Mouse (Mus musculus) CH12.LX (cell line): ENCODE results near the gene Kdm7a. TPM values are rescaled to one million over a fixed set of nuclear protein-coding genes. Genes with fewer than 3 reads are reported as not detected.
A peak's percentile ranks its signal among the peaks of the same experiment; 100 is the strongest.

Experiments
- DNase-seq: peaks from one replicate; pipeline ENCODE4 v3.0.0-alpha.2; 2013; ENCODE audit errors: extremely low read depth
- H3K27ac ChIP-seq: 2 replicates; pipeline ENCODE4 v1.5.1; 2012; ENCODE audit warnings: low read depth, mild to moderate bottlenecking, control low read depth, moderate library complexity; ENCODE audit not compliant: insufficient read depth
- H3K27me3 ChIP-seq: replicated peaks from 2 replicates; pipeline ENCODE3; 2012; ENCODE audit warnings: inconsistent platforms
- H3K36me3 ChIP-seq, 2 experiments: replicated peaks in 1 of 2; 2 replicates each; pipeline versions ENCODE3 to v1.6.1; 2012; ENCODE audit warnings: inconsistent platforms in 1 of 2, low read length in 1 of 2, mild to moderate bottlenecking in 1 of 2, mixed read lengths in 1 of 2, moderate library complexity in 1 of 2; ENCODE audit not compliant: control insufficient read depth in 1 of 2, insufficient read depth in 1 of 2
- H3K4me1 ChIP-seq, 2 experiments: 2 replicates each; pipeline ENCODE4 v1.6.1; 2012; ENCODE audit warnings: inconsistent platforms in 1 of 2, moderate library complexity in 1 of 2; ENCODE audit not compliant: insufficient read depth in 2 of 2, control insufficient read depth in 1 of 2
- H3K4me2 ChIP-seq: 2 replicates; pipeline ENCODE4 v1.6.1; 2012; ENCODE audit warnings: low read depth, mild to moderate bottlenecking, control low read depth; ENCODE audit not compliant: poor library complexity, insufficient read depth, severe bottlenecking
- H3K4me3 ChIP-seq, 3 experiments: fragments of 150-350 bp in 1 of 3; sonication (generic) in 1 of 3; replicated peaks in 1 of 3; 2 replicates each; pipeline versions ENCODE3 to v1.5.1; 2011 to 2012; ENCODE audit warnings: low read depth in 2 of 3, low read length in 2 of 3, mild to moderate bottlenecking in 2 of 3, moderate library complexity in 2 of 3, control low read depth in 1 of 3, improper control_type of control experiment in 1 of 3, inconsistent platforms in 1 of 3, mixed read lengths in 1 of 3; ENCODE audit not compliant: poor library complexity in 1 of 3
- H3K79me2 ChIP-seq: replicated peaks from 2 replicates; pipeline ENCODE4 v1.6.1; 2012; ENCODE audit warnings: mild to moderate bottlenecking, moderate library complexity; ENCODE audit not compliant: control insufficient read depth, poor library complexity, insufficient read depth, severe bottlenecking; ENCODE audit errors: extremely low read depth
- H3K9ac ChIP-seq: 2 replicates; pipeline ENCODE4 v1.6.1; 2012; ENCODE audit warnings: low read depth, mild to moderate bottlenecking, control low read depth, moderate library complexity; ENCODE audit not compliant: insufficient read depth
- H3K9me3 ChIP-seq: replicated peaks from 2 replicates; pipeline ENCODE3; 2012; ENCODE audit warnings: low read length, inconsistent platforms, mixed read lengths
- CHD1 ChIP-seq: IDR thresholded peaks from 2 replicates; pipeline ENCODE4 v1.6.1; 2012; ENCODE audit warnings: low read depth, low read length, improper control_type of control experiment, inconsistent platforms
- CHD2 ChIP-seq: IDR thresholded peaks from 2 replicates; pipeline ENCODE4 v1.6.1; 2011; ENCODE audit warnings: low read length, improper control_type of control experiment
- E2F4 ChIP-seq: IDR thresholded peaks from 2 replicates; pipeline ENCODE4 v1.6.1; 2011; ENCODE audit warnings: low read depth, low read length, improper control_type of control experiment; ENCODE audit not compliant: insufficient replicate concordance
- ELF1 ChIP-seq: IDR thresholded peaks from 2 replicates; pipeline ENCODE4 v1.6.1; 2014; ENCODE audit warnings: low read depth, mild to moderate bottlenecking, inconsistent platforms, low read length, improper control_type of control experiment
- EP300 ChIP-seq: IDR thresholded peaks from 2 replicates; pipeline ENCODE4 v1.6.1; 2011; ENCODE audit warnings: low read length, improper control_type of control experiment
- ETS1 ChIP-seq: conservative IDR thresholded peaks from 2 replicates; pipeline ENCODE4 v1.6.1; 2012; ENCODE audit warnings: low read depth, mild to moderate bottlenecking, inconsistent platforms, low read length, improper control_type of control experiment, moderate library complexity
- HCFC1 ChIP-seq: IDR thresholded peaks from 2 replicates; pipeline ENCODE4 v1.6.1; 2012; ENCODE audit warnings: low read depth, mild to moderate bottlenecking, inconsistent platforms, low read length, improper control_type of control experiment
- IRF4 ChIP-seq: IDR thresholded peaks from 2 replicates; pipeline ENCODE4 v1.6.1; 2014; ENCODE audit warnings: low read depth, mild to moderate bottlenecking, inconsistent platforms, low read length, improper control_type of control experiment
- JUN ChIP-seq: IDR thresholded peaks from 2 replicates; pipeline ENCODE4 v1.6.1; 2011; ENCODE audit warnings: low read depth, mild to moderate bottlenecking, low read length, improper control_type of control experiment, moderate library complexity; ENCODE audit not compliant: insufficient read depth
- MAFK ChIP-seq: IDR thresholded peaks from 2 replicates; pipeline ENCODE4 v1.6.1; 2011; ENCODE audit warnings: low read length, improper control_type of control experiment; ENCODE audit not compliant: insufficient replicate concordance
- MXI1 ChIP-seq: IDR thresholded peaks from 2 replicates; pipeline ENCODE4 v1.6.1; 2011; ENCODE audit warnings: mild to moderate bottlenecking, low read depth, low read length, improper control_type of control experiment
- MYC ChIP-seq: IDR thresholded peaks from 2 replicates; pipeline ENCODE4 v1.6.1; 2011; ENCODE audit warnings: low read depth, mild to moderate bottlenecking, improper control_type of control experiment, low read length
- NRF1 ChIP-seq: IDR thresholded peaks from 2 replicates; pipeline ENCODE4 v1.6.1; 2014; ENCODE audit warnings: low read depth, mild to moderate bottlenecking, inconsistent platforms, low read length, improper control_type of control experiment, moderate library complexity
- PAX5 ChIP-seq: IDR thresholded peaks from 2 replicates; pipeline ENCODE4 v1.6.1; 2012; ENCODE audit warnings: low read length, inconsistent platforms, mixed read lengths
- POLR2A ChIP-seq: IDR thresholded peaks from 2 replicates; pipeline ENCODE4 v1.6.1; 2011; ENCODE audit warnings: low read depth, mild to moderate bottlenecking, improper control_type of control experiment, low read length
- RCOR1 ChIP-seq: conservative IDR thresholded peaks from 2 replicates; pipeline ENCODE4 v1.6.1; 2012; ENCODE audit warnings: low read depth, mild to moderate bottlenecking, inconsistent platforms, low read length, improper control_type of control experiment
- SMC3 ChIP-seq: IDR thresholded peaks from 2 replicates; pipeline ENCODE4 v1.6.1; 2011; ENCODE audit warnings: low read depth, low read length, improper control_type of control experiment
- TCF12 ChIP-seq: IDR thresholded peaks from 2 replicates; pipeline ENCODE4 v1.6.1; 2014; ENCODE audit warnings: low read depth, mild to moderate bottlenecking, inconsistent platforms, low read length, improper control_type of control experiment
- UBTF ChIP-seq: IDR thresholded peaks from 2 replicates; pipeline ENCODE4 v1.6.1; 2012; ENCODE audit warnings: low read depth, mild to moderate bottlenecking, inconsistent platforms, low read length, improper control_type of control experiment, moderate library complexity
- USF2 ChIP-seq: conservative IDR thresholded peaks from 2 replicates; pipeline ENCODE4 v1.6.1; 2011; ENCODE audit warnings: low read depth, low read length, improper control_type of control experiment
- ZC3H11A ChIP-seq: IDR thresholded peaks from 2 replicates; pipeline ENCODE4 v1.6.1; 2012; ENCODE audit warnings: low read depth, mild to moderate bottlenecking, inconsistent platforms, low read length, improper control_type of control experiment
- ZKSCAN1 ChIP-seq: IDR thresholded peaks from 2 replicates; pipeline ENCODE4 v1.6.1; 2012; ENCODE audit warnings: low read depth, inconsistent platforms, low read length, improper control_type of control experiment, borderline replicate concordance
- ZMIZ1 ChIP-seq: IDR thresholded peaks from 2 replicates; pipeline ENCODE4 v1.6.1; 2012; ENCODE audit warnings: low read depth, mild to moderate bottlenecking, inconsistent platforms, low read length, improper control_type of control experiment
- ZNF384 ChIP-seq: IDR thresholded peaks from 2 replicates; pipeline ENCODE4 v1.6.1; 2012; ENCODE audit warnings: low read depth, low read length, improper control_type of control experiment, inconsistent platforms
- dilution Hi-C: fragments of 300-500 bp; cut with MboI; formaldehyde crosslinking; loops from 2 replicates; pipeline ENCODE4 v1.14.3; 2020; ENCODE audit warnings: low sequenced_read_pairs; ENCODE audit not compliant: extremely low pct_unique_long_range_greater_than_20kb, extremely low pct_ligation_motif_present
- in situ Hi-C: fragments of 300-500 bp; cut with MboI; formaldehyde crosslinking; loops from 3 replicates; pipeline ENCODE4 v1.14.3; 2019; ENCODE audit warnings: low sequenced_read_pairs, low pct_ligation_motif_present, low pct_unique_long_range_greater_than_20kb, mixed read lengths
- polyA plus RNA-seq: library from polyadenylated mRNA; unstranded; fragments of >175 nt; gene quantifications from 2 replicates; pipeline ENCODE4 v1.2.1, GENCODE M21; 2012; ENCODE audit warnings: low read depth; ENCODE audit not compliant: insufficient read length
- total RNA-seq, 2 experiments: library from RNA; depleted of rRNA; stranded (reverse); fragments of 300-350 nt in 1 of 2; fragments of >200 nt in 1 of 2; gene quantifications; 2 replicates each; pipeline ENCODE4 v1.2.3; 2012 to 2014

Kdm7a gene
- total and polyA plus RNA-seq, 3 experiments: 1.6 to 2.1 (median 1.7) TPM

- H3K27me3 ChIP-seq: no peaks in the 10 kb centered on the region
- H3K79me2 ChIP-seq: no peaks in the 10 kb centered on the region
- in situ Hi-C loops (no loop called here), dilution Hi-C loops (no loop called here)
- H3K36me3 ChIP-seq: no peaks in the 10 kb centered on the region
- TF ChIP-seq SMC3 (no peak), CHD1 (no peak), CHD2 (no peak), ZMIZ1 (no peak), USF2 (no peak)
- H3K4me3 ChIP-seq: no peak overlapping the region
- no peak overlapping the region for H3K4me2 ChIP-seq
- no peak overlapping the region for H3K9ac ChIP-seq
- no peak overlapping the region for H3K27ac ChIP-seq
- H3K9me3 ChIP-seq: no peaks in the 10 kb centered on the region
- no peak for DNase-seq
- H3K4me1 ChIP-seq: peaks cover 22 to 68% of the 10 kb centered on the region in 2 experiments
Measured at GRCm38 (mm10) chr6:39243511-39243961, 36.9 kb upstream of the Kdm7a start.

DNA sequence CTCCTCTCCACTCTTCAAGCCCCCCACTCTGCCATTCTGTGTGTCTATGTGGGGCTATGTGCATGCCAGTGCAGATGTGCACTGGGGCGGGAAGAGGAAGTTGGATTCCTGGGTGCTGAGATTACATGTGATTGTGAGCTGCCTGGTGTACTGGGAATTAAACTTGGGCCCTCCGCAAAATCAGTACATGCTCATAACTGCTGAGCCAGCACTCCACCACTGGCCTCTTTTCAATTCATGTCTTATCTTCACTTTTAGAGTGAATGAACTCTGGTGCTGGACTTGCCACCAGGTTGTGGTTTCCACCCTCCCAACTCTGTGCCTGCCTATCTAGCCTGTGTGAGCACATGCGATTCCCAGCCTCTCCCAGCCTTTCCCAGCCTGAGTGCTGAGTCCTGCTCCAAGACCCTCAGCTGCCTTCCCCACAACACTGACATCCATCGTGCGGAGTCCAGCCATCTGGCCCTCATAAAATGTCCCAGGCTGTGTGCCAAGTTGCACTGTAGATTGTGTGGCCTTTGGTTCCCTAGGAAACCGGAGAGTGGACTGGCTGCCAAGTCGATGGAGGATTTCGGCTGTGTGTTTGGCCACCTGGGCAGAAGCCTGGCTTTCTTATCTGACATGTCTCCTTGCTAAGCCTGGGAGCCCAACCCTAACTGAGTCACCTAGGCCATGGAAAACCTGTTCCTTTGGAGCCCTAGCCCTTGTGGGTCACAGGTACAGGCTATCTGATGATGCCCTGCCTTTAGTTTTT, 36.3 kb upstream of the Kdm7a start:
- Histone ChIP-seq H3K9ac (no peak overlapping the region), H3K4me1 (peaks cover 22 to 66% of the 10 kb centered on the region in 2 experiments)
- in situ Hi-C loops: no loop called here
- peak; percentile 73; the same call in 1 of the 2 replicates for TF ChIP-seq MAFK
- no peak for TF ChIP-seq JUN
- TF ChIP-seq, all 38 proteins: peak for 1
- no peaks in the 10 kb centered on the region for H3K79me2 ChIP-seq
- H3K4me3 ChIP-seq: no peak overlapping the region
- no peak for DNase-seq
- no peak overlapping the region for H3K4me2 ChIP-seq
- no peaks in the 10 kb centered on the region for H3K36me3 ChIP-seq
- no peaks in the 10 kb centered on the region for H3K27me3 ChIP-seq
- dilution Hi-C loops: no loop called here
- H3K9me3 ChIP-seq: no peaks in the 10 kb centered on the region
- no peak overlapping the region for H3K27ac ChIP-seq

GRCm38 (mm10) chr6:39241421-39241891, 34.9 kb upstream of the Kdm7a start:
- DNase-seq: peak; percentile 78
- in situ Hi-C loops: no loop called here
- no peaks in the 10 kb centered on the region for H3K27me3 ChIP-seq
- H3K4me1 ChIP-seq: peaks cover 19 to 55% of the 10 kb centered on the region in 2 experiments
- no peak overlapping the region for H3K27ac ChIP-seq
- H3K9me3 ChIP-seq: no peaks in the 10 kb centered on the region
- H3K9ac ChIP-seq: no peak overlapping the region
- no peaks in the 10 kb centered on the region for H3K36me3 ChIP-seq
- dilution Hi-C loops: no loop called here
- H3K79me2 ChIP-seq: no peaks in the 10 kb centered on the region
- 0 out of 2 replicates have a peak overlapping the region, but pooled peaks have one; percentile 31 for H3K4me2 ChIP-seq
- no peak overlapping the region for H3K4me3 ChIP-seq
- TF ChIP-seq PAX5 (no peak), UBTF (no peak), CHD1 (no peak), ZNF384 (no peak), TCF12 (peak; percentile 81; the same call in 1 of the 2 replicates), ELF1 (peak; percentile 41; the same call in 1 of the 2 replicates), E2F4 (no peak), HCFC1 (peak; percentile 56; the same call in 1 of the 2 replicates), ZKSCAN1 (no peak), MXI1 (no peak; the same call in 1 of the 2 replicates), ZMIZ1 (no peak), ZC3H11A (no peak), POLR2A (no peak), SMC3 (no peak; the same call in 1 of the 2 replicates), EP300 (peak; percentile 97), MYC (peak; percentile 71; the same call in 1 of the 2 replicates), RCOR1 (peak; percentile 97), NRF1 (peak; percentile 54), ETS1 (peak; percentile 95), IRF4 (peak; percentile 99)
